Mouse (Mus musculus) cerebellum, adult 2 months (tissue): Measurements from ENCODE around the gene Ehmt1. TPM values are rescaled to one million over a fixed set of nuclear protein-coding genes. Genes with fewer than 3 reads are reported as not detected.

ENCODE experiments used
- DNase-seq, 2 experiments: peaks; one replicate each; pipeline ENCODE4 v3.0.0; 2021
- H3K27ac ChIP-seq: fragments of 200-500 bp; 2 replicates; pipeline ENCODE4 v1.5.1; 2012; ENCODE audit warnings: low read length, control low read depth, inconsistent platforms; ENCODE audit not compliant: insufficient read depth
- H3K27me3 ChIP-seq: fragments of 200-500 bp; 2 replicates; pipeline ENCODE4 v1.6.1; 2012; ENCODE audit warnings: inconsistent platforms, mild to moderate bottlenecking, low read length, moderate library complexity; ENCODE audit not compliant: control insufficient read depth, insufficient read depth
- H3K4me1 ChIP-seq: fragments of 200-500 bp; 2 replicates; pipeline ENCODE4 v1.6.1; 2011; ENCODE audit warnings: low read length; ENCODE audit not compliant: control insufficient read depth, insufficient read depth
- H3K4me3 ChIP-seq: fragments of 200-500 bp; replicated peaks from 2 replicates; pipeline ENCODE3; 2011; ENCODE audit warnings: mild to moderate bottlenecking, low read depth, low read length, control low read depth; ENCODE audit not compliant: insufficient read depth
- CTCF ChIP-seq: fragments of 200-500 bp; IDR thresholded peaks from 2 replicates; pipeline ENCODE4 v1.5.1; 2011; ENCODE audit warnings: low read depth, mild to moderate bottlenecking, control low read depth, low read length, moderate library complexity, borderline replicate concordance; ENCODE audit not compliant: insufficient read depth
- POLR2A ChIP-seq: fragments of 200-500 bp; IDR thresholded peaks from 2 replicates; pipeline ENCODE4 v1.6.1; 2011; ENCODE audit warnings: low read length, control low read depth, borderline replicate concordance; ENCODE audit not compliant: insufficient read depth
- WGBS: fragments of 180-500 bp; shearing (Covaris S2); methylation state at CpG from one replicate; pipeline ENCODE4 v1.1.7; 2018; 5-methylcytosine and 5-hydroxymethylcytosine counted together
- polyA plus RNA-seq: library from polyadenylated mRNA; depleted of rRNA; stranded (reverse); fragments of >200 nt; gene quantifications from 2 replicates; pipeline ENCODE4 v1.2.3, GENCODE M21; 2012

Gene Ehmt1
- polyA plus RNA-seq, 1 experiment, result 63.9 TPM

DNA sequence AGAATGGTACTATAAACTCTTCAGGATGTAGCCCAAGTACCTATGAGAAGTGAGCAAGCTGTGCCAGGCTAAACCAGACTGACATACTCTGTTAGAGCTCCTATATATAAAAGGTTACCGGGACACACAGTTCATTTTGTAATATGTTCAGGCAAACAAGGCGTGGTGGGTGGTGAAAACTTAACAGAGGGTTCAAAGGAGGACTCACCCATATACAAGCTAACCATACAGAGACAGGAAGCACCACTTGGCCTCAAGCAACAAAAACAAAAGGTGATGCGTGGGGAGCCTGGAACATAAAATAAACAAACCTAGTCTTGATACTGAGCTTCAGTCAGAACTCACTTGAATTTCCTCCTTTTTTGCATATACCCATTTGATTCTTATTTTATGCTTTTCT lies 88.8 kb downstream of the Ehmt1 start:
- DNase-seq, result no peak
- TF ChIP-seq POLR2A (no peak), CTCF (no peak)
- Histone ChIP-seq H3K27ac (no peak overlapping the region), H3K27me3 (no peaks in the 10 kb centered on the region), H3K4me1 (no peaks in the 10 kb centered on the region), H3K4me3 (no peak overlapping the region)
- 93% methylated on average over 3 of the region's 3 CpGs for WGBS

- no peaks in the 10 kb centered on the region for H3K27me3 ChIP-seq
- no peak overlapping the region for H3K27ac ChIP-seq
- TF ChIP-seq CTCF (no peak), POLR2A (no peak)
- DNase-seq, result no peak
- H3K4me1 ChIP-seq, result peaks cover 7% of the 10 kb centered on the region
- 82% methylated on average over 3 of the region's 3 CpGs for WGBS
- H3K4me3 ChIP-seq, result no peak overlapping the region
Observed at GRCm38 (mm10) chr2:24809746-24810145, 109.7 kb downstream of the Ehmt1 start.

GRCm38 (mm10) chr2:24807691-24808090 lies 111.7 kb downstream of the Ehmt1 start:
- DNase-seq, result no peak
- TF ChIP-seq POLR2A (no peak), CTCF (no peak)
- Histone ChIP-seq H3K27ac (no peak overlapping the region), H3K4me3 (no peak overlapping the region), H3K4me1 (peaks cover 7% of the 10 kb centered on the region), H3K27me3 (no peaks in the 10 kb centered on the region)
- 23% methylated on average over 10 of the region's 10 CpGs for WGBS

DNA sequence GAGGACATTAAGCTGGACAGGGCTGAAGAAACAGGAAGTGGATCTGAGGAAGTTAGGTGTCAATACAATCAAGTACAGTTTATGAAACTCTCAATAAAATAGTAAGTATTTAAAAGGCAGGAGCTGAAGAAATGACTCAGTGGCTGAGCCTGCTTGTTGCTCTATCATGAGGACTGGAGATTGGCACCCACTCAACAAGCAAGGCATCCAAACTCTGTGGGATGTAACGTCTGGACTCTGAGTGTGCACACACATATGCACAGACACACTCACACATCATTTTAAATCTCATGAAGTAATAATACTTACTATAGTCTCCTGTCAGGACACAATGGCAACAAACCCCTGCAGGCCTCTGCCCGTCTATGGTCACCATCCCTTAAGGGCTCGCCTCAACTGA lies 112.4 kb downstream of the Ehmt1 start:
- Histone ChIP-seq H3K4me3 (no peak overlapping the region), H3K4me1 (peaks cover 7% of the 10 kb centered on the region), H3K27ac (no peak overlapping the region), H3K27me3 (no peaks in the 10 kb centered on the region)
- DNase-seq, result peak in 1 of 2 experiments; percentile 17
- TF ChIP-seq POLR2A (no peak), CTCF (no peak)
- 64% methylated on average over 3 of the region's 3 CpGs for WGBS

DNA sequence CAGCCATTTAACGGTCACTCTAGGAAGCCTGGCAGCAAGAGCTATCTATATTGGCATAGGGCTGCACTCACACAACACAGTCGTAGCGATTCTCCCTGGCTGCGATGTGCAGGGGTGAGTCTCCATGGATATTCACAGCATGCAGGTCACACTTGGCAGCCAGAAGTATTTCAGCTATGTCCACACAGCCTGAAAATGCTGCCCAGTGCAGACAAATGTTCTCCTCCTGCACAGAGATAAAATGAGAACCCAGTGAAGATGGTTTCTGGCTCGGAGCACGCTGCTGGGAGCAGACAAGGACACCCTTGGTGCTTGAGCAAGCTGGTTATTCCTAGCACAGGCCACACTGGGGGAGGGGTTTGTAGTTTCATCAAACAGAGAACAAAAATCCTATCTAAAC lies 113.3 kb downstream of the Ehmt1 start:
- WGBS, result 9% methylated on average over 6 of the region's 6 CpGs
- Histone ChIP-seq H3K27me3 (no peaks in the 10 kb centered on the region), H3K4me3 (no peak overlapping the region), H3K27ac (no peak overlapping the region), H3K4me1 (peaks cover 7% of the 10 kb centered on the region)
- peak; percentile 28 to 53 for DNase-seq
- TF ChIP-seq CTCF (no peak), POLR2A (no peak)

DNA sequence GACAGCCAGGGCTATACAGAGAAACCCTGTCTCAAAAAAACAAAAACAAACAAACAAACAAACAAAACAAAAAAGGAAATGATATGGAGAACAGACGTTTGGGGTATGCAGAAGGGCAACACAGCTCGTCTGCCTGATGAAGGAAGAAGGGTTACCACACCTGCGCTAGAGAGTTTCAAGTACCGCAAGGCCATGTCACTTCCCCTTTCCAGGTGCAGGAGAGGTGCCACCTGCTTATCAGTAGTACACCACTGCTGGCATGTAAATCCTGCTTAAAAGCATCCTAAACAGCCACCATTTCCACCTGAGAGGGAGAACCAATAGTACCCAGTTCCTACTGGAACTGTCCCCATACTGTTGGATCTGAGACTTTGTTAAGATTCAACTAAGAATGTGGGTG lies 113.8 kb downstream of the Ehmt1 start:
- Histone ChIP-seq H3K4me1 (peaks cover 7% of the 10 kb centered on the region), H3K4me3 (no peak overlapping the region), H3K27ac (no peak overlapping the region), H3K27me3 (no peaks in the 10 kb centered on the region)
- WGBS, result 94% methylated on average over 4 of the region's 4 CpGs
- no peak for DNase-seq
- TF ChIP-seq CTCF (no peak), POLR2A (no peak)

GRCm38 (mm10) chr2:24796833-24797457 lies 122.5 kb downstream of the Ehmt1 start:
- H3K4me3 ChIP-seq, result no peak overlapping the region
- no peaks in the 10 kb centered on the region for H3K4me1 ChIP-seq
- H3K27ac ChIP-seq, result no peak overlapping the region
- TF ChIP-seq CTCF (no peak), POLR2A (no peak)
- DNase-seq, result no peak
- no peaks in the 10 kb centered on the region for H3K27me3 ChIP-seq
- 93% methylated on average over 5 of the region's 5 CpGs for WGBS

GRCm38 (mm10) chr2:24787250-24787649 lies 132.2 kb downstream of the Ehmt1 start:
- Histone ChIP-seq H3K4me1 (no peaks in the 10 kb centered on the region), H3K27ac (no peak overlapping the region), H3K27me3 (no peaks in the 10 kb centered on the region), H3K4me3 (no peak overlapping the region)
- DNase-seq, result no peak
- TF ChIP-seq CTCF (no peak), POLR2A (no peak)
- WGBS, result 81% methylated on average over 4 of the region's 4 CpGs

DNA sequence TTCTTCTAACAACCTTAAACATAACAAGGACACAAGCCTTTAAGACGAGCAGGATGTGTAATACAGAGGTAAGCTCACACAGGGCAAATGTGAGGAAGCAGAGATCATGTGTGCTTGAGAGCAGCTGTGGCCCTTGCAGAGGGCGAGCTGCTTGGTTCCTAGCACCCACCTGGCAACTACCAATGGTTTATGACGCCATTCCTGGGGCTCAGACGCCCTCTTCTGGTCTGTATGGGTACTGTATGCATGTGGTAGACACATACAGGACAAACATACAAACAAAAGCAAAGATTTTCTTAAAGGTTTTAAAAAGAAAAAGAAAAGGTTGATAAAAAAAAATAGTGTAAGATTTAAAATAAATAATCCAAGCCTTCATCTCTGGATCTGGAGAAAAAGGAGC lies 138.2 kb downstream of the Ehmt1 start:
- no peaks in the 10 kb centered on the region for H3K27me3 ChIP-seq
- TF ChIP-seq POLR2A (no peak), CTCF (no peak)
- WGBS, result 51% methylated on average over 4 of the region's 4 CpGs
- no peaks in the 10 kb centered on the region for H3K4me1 ChIP-seq
- no peak overlapping the region for H3K27ac ChIP-seq
- no peak overlapping the region for H3K4me3 ChIP-seq
- no peak for DNase-seq
